ENCODE assay signal across 9 mouse cellular contexts in genomic region chr19:57211444-57212111, GRCm38 (mm10).
A peak's percentile ranks its signal among the peaks of the same experiment; 100 is the strongest.
DNase-seq lines count a peak whose midpoint lies in the region; ATAC-seq lines count a peak whose summit lies in the region.
"Had no signal": no experiment of that assay in that cellular context is flagged by ENCODE, and none has a peak within 500 bp of the region (broad histone marks: within the 10 kb centered on the region; RNA-seq: fewer than 3 reads in every experiment).

No protein-coding gene starts in this region.

- ATAC-seq in heart, embryonic 13.5 days (ENCODE audit: extremely low read depth, insufficient number of reproducible peaks, low FRiP score, low TSS enrichment) = 0 out of 2 replicates have a peak, but pooled peaks have one; percentile 45
- peak; percentile 94 for ATAC-seq in megakaryocyte progenitor cell, adult 5-6 weeks (replicated peaks; ENCODE audit: poor library complexity)

- H3K9ac ChIP-seq in heart, embryonic 13.5 days = no peak overlapping the region

- H3K4me1 ChIP-seq in heart, embryonic 13.5 days = peaks cover 67% of the 10 kb centered on the region

- H3K36me3 ChIP-seq in heart, embryonic 13.5 days = no peaks in the 10 kb centered on the region

- intact Hi-C loops in gastrocnemius, postnatal 14 days (cut with DNase I; ENCODE audit: low total_unique reads) = no loop called here

- no peaks in the 10 kb centered on the region for H3K9me3 ChIP-seq in heart, embryonic 13.5 days
- H3K9me3 ChIP-seq: megakaryocyte, embryonic 14.5 days had no signal

- H3K27me3 ChIP-seq in heart, embryonic 13.5 days (replicated peaks) = no peaks in the 10 kb centered on the region

- H3K27ac ChIP-seq in heart, embryonic 13.5 days (replicated peaks) = no peak overlapping the region

- DNase-seq in gastrocnemius, postnatal 14 days = peak; percentile 31
- no peak for DNase-seq in gastrocnemius, adult 8-10 months (ENCODE audit: low spot score in 2 of 2)
- DNase-seq in brain, adult 2 months (ENCODE audit: low read depth, low spot score) = peak; percentile 100
- DNase-seq in layer of hippocampus, adult 9-10 months (ENCODE audit: low spot score) = peak; percentile 61
- DNase-seq in urinary bladder, postnatal 10 days (ENCODE audit: low spot score) = no peak
- DNase-seq in c-Kit-positive CD71-positive TER-119-positive erythroid progenitor cells, embryonic 14.5 days (ENCODE audit: low spot score) = no peak

- no peak overlapping the region for H3K4me3 ChIP-seq in heart, embryonic 13.5 days
- H3K4me3 ChIP-seq: megakaryocyte, embryonic 14.5 days had no signal

- 68% methylated on average over 15 of the region's 15 CpGs for WGBS in heart, embryonic 13.5 days

- H3K4me2 ChIP-seq in heart, embryonic 13.5 days = no peak overlapping the region

Comparison
In these comparisons a context has a peak if more than half of its experiments do, and no peak if none do; other contexts are left out.
1. DNase-seq: peak in gastrocnemius, postnatal 14 days (single experiment), brain, adult 2 months (single experiment) and layer of hippocampus, adult 9-10 months (single experiment); none in gastrocnemius, adult 8-10 months (0 of 2), urinary bladder, postnatal 10 days (single experiment) and c-Kit-positive CD71-positive TER-119-positive erythroid progenitor cells, embryonic 14.5 days (single experiment).